Mouse (Mus musculus): ENCODE data around the gene Vstm4.

Vstm4 gene

GRCm38 (mm10) chr14:32859831-32860569, 3.4 kb downstream of the Vstm4 start:
- no peak for DNase-seq

GRCm38 (mm10) chr14:32861149-32861581, 4.6 kb downstream of the Vstm4 start:
- no peak for DNase-seq

- no peak for DNase-seq
Observed at GRCm38 (mm10) chr14:32861656-32862055, 5.1 kb downstream of the Vstm4 start.

- DNase-seq = no peak
Observed at GRCm38 (mm10) chr14:32865331-32865730, 8.8 kb downstream of the Vstm4 start.

- DNase-seq = no peak
Observed at GRCm38 (mm10) chr14:32871963-32872362, 15.4 kb downstream of the Vstm4 start.

- no peak for DNase-seq
Observed at GRCm38 (mm10) chr14:32877549-32877948, 21.0 kb downstream of the Vstm4 start.

GRCm38 (mm10) chr14:32880332-32880731, 23.8 kb downstream of the Vstm4 start:
- no peak for DNase-seq

GRCm38 (mm10) chr14:32881693-32882092, 25.1 kb downstream of the Vstm4 start:
- DNase-seq = no peak

- DNase-seq = peak; percentile 42 to 50
Observed at GRCm38 (mm10) chr14:32888876-32889674, 32.5 kb downstream of the Vstm4 start.

- DNase-seq = peak; percentile 24 to 33
Observed at GRCm38 (mm10) chr14:32894341-32894853, 37.8 kb downstream of the Vstm4 start.

GRCm38 (mm10) chr14:32894878-32895277, 38.3 kb downstream of the Vstm4 start:
- no peak for DNase-seq

- DNase-seq = peak in 1 of 2 experiments; percentile 26
Observed at GRCm38 (mm10) chr14:32896896-32897295, 40.3 kb downstream of the Vstm4 start.

GRCm38 (mm10) chr14:32903203-32903602, 46.6 kb downstream of the Vstm4 start:
- no peak for DNase-seq

GRCm38 (mm10) chr14:32906545-32906944, 50.0 kb downstream of the Vstm4 start:
- DNase-seq = no peak

- DNase-seq = no peak
Observed at GRCm38 (mm10) chr14:32909112-32909511, 52.6 kb downstream of the Vstm4 start.

GRCm38 (mm10) chr14:32911187-32911586, 54.6 kb downstream of the Vstm4 start:
- DNase-seq = no peak

GRCm38 (mm10) chr14:32915360-32915759, 58.8 kb downstream of the Vstm4 start:
- DNase-seq = no peak

- no peak for DNase-seq
Observed at GRCm38 (mm10) chr14:32917919-32918318, 61.4 kb downstream of the Vstm4 start.

- DNase-seq = no peak
Observed at GRCm38 (mm10) chr14:32923871-32924270, 67.3 kb downstream of the Vstm4 start.

- DNase-seq = no peak
Observed at GRCm38 (mm10) chr14:32931709-32932108, 75.2 kb downstream of the Vstm4 start.

GRCm38 (mm10) chr14:32932220-32932619, 75.7 kb downstream of the Vstm4 start:
- DNase-seq = no peak

GRCm38 (mm10) chr14:32934064-32934463, 77.5 kb downstream of the Vstm4 start:
- no peak for DNase-seq

GRCm38 (mm10) chr14:32939217-32939616, 82.7 kb downstream of the Vstm4 start:
- DNase-seq = no peak

- DNase-seq = no peak
Observed at GRCm38 (mm10) chr14:32947512-32947911, 91.0 kb downstream of the Vstm4 start.
